Mouse (Mus musculus) limb, embryonic 10.5 days (tissue): Measurements from ENCODE around the gene Fhl1. TPM values are rescaled to one million over a fixed set of nuclear protein-coding genes. Genes with fewer than 3 reads are reported as not detected.

Experiments used
- polyA plus RNA-seq: library from polyadenylated mRNA; unstranded; fragments of >200 nt; fragmentation: Nextera tagmentation; extraction: Ambion mirVana; gene quantifications from 2 replicates; pipeline ENCODE4 v1.2.1, GENCODE M21; 2016

Gene Fhl1
- polyA plus RNA-seq, 1 experiment from 2014 or later = 45.0 TPM

Other genes starting within 250 kb of the Fhl1 start
- not detected in 2 replicates for gene Gm10477, start 207.0 kb upstream of the Fhl1 start, polyA plus RNA-seq
- 0.14 TPM in 1 of 2 replicates, not detected in the other for gene Gm648, start 182.2 kb upstream of the Fhl1 start, polyA plus RNA-seq
- gene Mmgt1, start 133.7 kb upstream of the Fhl1 start, polyA plus RNA-seq = 35.5 and 38.7 TPM in 2 replicates
- gene Slc9a6, start 122.0 kb upstream of the Fhl1 start, polyA plus RNA-seq = 7.5 and 10.6 TPM in 2 replicates
- gene Map7d3, start 90.5 kb downstream of the Fhl1 start, polyA plus RNA-seq = 1.9 and 2.0 TPM in 2 replicates
- 0.10 TPM in 1 of 2 replicates, not detected in the other for gene Adgrg4, start 138.4 kb downstream of the Fhl1 start, polyA plus RNA-seq